Mouse (Mus musculus) lung, postnatal 14 days (tissue): ENCODE measurements around the gene Unc5c.

Experiments
- DNase-seq: peaks from one replicate; pipeline ENCODE4 v3.0.0; 2021

Gene Unc5c

GRCm38 (mm10) chr3:141601072-141601549 is 136.1 kb downstream of the Unc5c start:
- no peak for DNase-seq

- DNase-seq: no peak
Observed at GRCm38 (mm10) chr3:141616718-141617117, 151.7 kb downstream of the Unc5c start.

- DNase-seq: no peak
Observed at GRCm38 (mm10) chr3:141618675-141619074, 153.7 kb downstream of the Unc5c start.

- no peak for DNase-seq
Observed at GRCm38 (mm10) chr3:141621496-141621895, 156.5 kb downstream of the Unc5c start.

- DNase-seq: no peak
Observed at GRCm38 (mm10) chr3:141626935-141627638, 162.1 kb downstream of the Unc5c start.

GRCm38 (mm10) chr3:141627639-141627977 is 162.6 kb downstream of the Unc5c start:
- no peak for DNase-seq

GRCm38 (mm10) chr3:141629431-141629830 is 164.4 kb downstream of the Unc5c start:
- DNase-seq: no peak

GRCm38 (mm10) chr3:141637900-141638299 is 172.9 kb downstream of the Unc5c start:
- DNase-seq: no peak

- no peak for DNase-seq
Observed at GRCm38 (mm10) chr3:141644264-141644663, 179.2 kb downstream of the Unc5c start.

- no peak for DNase-seq
Observed at GRCm38 (mm10) chr3:141646588-141646987, 181.6 kb downstream of the Unc5c start.

- no peak for DNase-seq
Observed at GRCm38 (mm10) chr3:141650658-141651057, 185.6 kb downstream of the Unc5c start.

GRCm38 (mm10) chr3:141653915-141654314 is 188.9 kb downstream of the Unc5c start:
- no peak for DNase-seq

GRCm38 (mm10) chr3:141659041-141659789 is 194.2 kb downstream of the Unc5c start:
- DNase-seq: no peak

GRCm38 (mm10) chr3:141660065-141661062 is 195.3 kb downstream of the Unc5c start:
- DNase-seq: no peak

GRCm38 (mm10) chr3:141689113-141689512 is 224.1 kb downstream of the Unc5c start:
- DNase-seq: no peak

- DNase-seq: no peak
Observed at GRCm38 (mm10) chr3:141690676-141691075, 225.7 kb downstream of the Unc5c start.

- no peak for DNase-seq
Observed at GRCm38 (mm10) chr3:141691418-141691817, 226.4 kb downstream of the Unc5c start.

GRCm38 (mm10) chr3:141691846-141692245 is 226.8 kb downstream of the Unc5c start:
- DNase-seq: no peak

- no peak for DNase-seq
Observed at GRCm38 (mm10) chr3:141699177-141699576, 234.2 kb downstream of the Unc5c start.

GRCm38 (mm10) chr3:141701381-141701909 is 236.4 kb downstream of the Unc5c start:
- no peak for DNase-seq

- no peak for DNase-seq
Observed at GRCm38 (mm10) chr3:141711601-141712000, 246.6 kb downstream of the Unc5c start.

GRCm38 (mm10) chr3:141716371-141716770 is 251.4 kb downstream of the Unc5c start:
- DNase-seq: no peak

- DNase-seq: no peak
Observed at GRCm38 (mm10) chr3:141719050-141719449, 254.0 kb downstream of the Unc5c start.
